Mouse (Mus musculus) heart, adult 9 months (tissue): ENCODE results near the gene Epb41l1.
"Not testable (repeated sequence)": the region's sequence is repeated elsewhere in the genome, so short reads cannot be mapped to it uniquely, and the experiment has no call there.

Experiments
- DNase-seq, 2 experiments: peaks; one replicate each; pipeline ENCODE4 v3.0.0; 2022; ENCODE audit warnings: low spot score in 2 of 2

Epb41l1 gene

GRCm38 (mm10) chr2:156420694-156421380, at the start of gene Epb41l1:
Gene Epb41l1, plus strand, starts transcription at chr2:156420909.
- DNase-seq = peak; percentile 26 to 30

- DNase-seq = no peak
These were observed 43.8 kb upstream of the Epb41l1 start for GRCm38 (mm10) chr2:156376956-156377355.

GRCm38 (mm10) chr2:156379929-156380328, 40.8 kb upstream of the Epb41l1 start:
- DNase-seq = no peak

- no peak for DNase-seq
These were observed 39.4 kb upstream of the Epb41l1 start for GRCm38 (mm10) chr2:156381350-156381749.

GRCm38 (mm10) chr2:156392461-156393154, 28.1 kb upstream of the Epb41l1 start:
- DNase-seq = peak; percentile 66 to 75

- DNase-seq = no peak
These were observed 27.4 kb upstream of the Epb41l1 start for GRCm38 (mm10) chr2:156393155-156393828.

- DNase-seq = no peak
These were observed 26.4 kb upstream of the Epb41l1 start for GRCm38 (mm10) chr2:156394282-156394681.

GRCm38 (mm10) chr2:156396096-156396495, 24.6 kb upstream of the Epb41l1 start:
- DNase-seq = no peak

GRCm38 (mm10) chr2:156397988-156398387, 22.7 kb upstream of the Epb41l1 start:
- DNase-seq = no peak

- no peak for DNase-seq
These were observed 21.2 kb upstream of the Epb41l1 start for GRCm38 (mm10) chr2:156399485-156399884.

GRCm38 (mm10) chr2:156401331-156401730, 19.4 kb upstream of the Epb41l1 start:
- DNase-seq = no peak

- no peak for DNase-seq
These were observed 18.7 kb upstream of the Epb41l1 start for GRCm38 (mm10) chr2:156402036-156402435.

- DNase-seq = no peak
These were observed 13.7 kb upstream of the Epb41l1 start for GRCm38 (mm10) chr2:156406987-156407386.

GRCm38 (mm10) chr2:156408168-156408567, 12.5 kb upstream of the Epb41l1 start:
- no peak for DNase-seq

- not testable (repeated sequence) for DNase-seq
These were observed 9.4 kb upstream of the Epb41l1 start for GRCm38 (mm10) chr2:156411348-156411747.

- no peak for DNase-seq
These were observed 5.7 kb upstream of the Epb41l1 start for GRCm38 (mm10) chr2:156414996-156415395.

- no peak for DNase-seq
These were observed 5.0 kb upstream of the Epb41l1 start for GRCm38 (mm10) chr2:156415674-156416073.

- no peak for DNase-seq
These were observed 3.5 kb upstream of the Epb41l1 start for GRCm38 (mm10) chr2:156417194-156417593.

- no peak for DNase-seq
These were observed 2.2 kb upstream of the Epb41l1 start for GRCm38 (mm10) chr2:156418467-156418866.

GRCm38 (mm10) chr2:156420327-156420693, 399 bp upstream of the Epb41l1 start:
- no peak for DNase-seq

- DNase-seq = no peak
These were observed 837 bp downstream of the Epb41l1 start for GRCm38 (mm10) chr2:156421381-156422110.

- no peak for DNase-seq
These were observed 1.9 kb downstream of the Epb41l1 start for GRCm38 (mm10) chr2:156422631-156423030.
